Mouse (Mus musculus): ENCODE results near the gene Zfp770. TPM values are rescaled to one million over a fixed set of nuclear protein-coding genes. Genes with fewer than 3 reads are reported as not detected.

The Zfp770 gene
- total and polyA plus RNA-seq, 2 experiments from 2014 or later: 8.2 to 28.6 TPM

DNA sequence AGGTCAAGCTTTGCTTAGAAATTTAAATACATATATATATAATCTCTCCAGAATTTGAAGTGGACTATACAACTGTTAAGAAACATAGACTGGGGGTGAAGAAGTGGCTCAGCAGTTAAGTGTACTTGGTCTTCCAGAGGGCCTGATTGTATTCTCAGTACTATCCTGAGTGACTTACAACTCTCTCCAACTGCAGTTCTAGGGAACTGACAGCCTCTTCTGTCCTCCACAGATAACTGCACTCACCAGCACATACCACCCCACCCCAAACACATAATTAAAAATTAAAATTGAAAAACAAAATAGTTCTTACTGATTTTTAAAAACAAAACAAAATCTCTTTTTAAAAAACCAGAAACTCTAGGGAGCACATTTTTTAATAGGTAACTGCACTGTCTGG, 28.0 kb downstream of the Zfp770 start:
- TF ChIP-seq CTCF (IDR thresholded peaks at IDR 0.05; ENCODE audit: low read depth): no peak
- no peaks in the 10 kb centered on the region for H3K9me3 ChIP-seq (ENCODE audit: low read length)
- ATAC-seq (no peak), DNase-seq (no peak)
- no peak overlapping the region for H3K4me3 ChIP-seq (ENCODE audit: low read depth, low read length)
- H3K27me3 ChIP-seq (ENCODE audit: insufficient read depth, low read length): no peaks in the 10 kb centered on the region
- H3K9ac ChIP-seq: no peak overlapping the region
- no peak overlapping the region for H3K27ac ChIP-seq (ENCODE audit: low read depth, low read length)
- H3K36me3 ChIP-seq (ENCODE audit: insufficient read depth): peaks cover 11% of the 10 kb centered on the region
- no peak overlapping the region for H3K4me2 ChIP-seq (ENCODE audit: low read depth)
- H3K4me1 ChIP-seq (ENCODE audit: insufficient read depth): peaks cover 8% of the 10 kb centered on the region; the same call in 1 of the 2 replicates

DNA sequence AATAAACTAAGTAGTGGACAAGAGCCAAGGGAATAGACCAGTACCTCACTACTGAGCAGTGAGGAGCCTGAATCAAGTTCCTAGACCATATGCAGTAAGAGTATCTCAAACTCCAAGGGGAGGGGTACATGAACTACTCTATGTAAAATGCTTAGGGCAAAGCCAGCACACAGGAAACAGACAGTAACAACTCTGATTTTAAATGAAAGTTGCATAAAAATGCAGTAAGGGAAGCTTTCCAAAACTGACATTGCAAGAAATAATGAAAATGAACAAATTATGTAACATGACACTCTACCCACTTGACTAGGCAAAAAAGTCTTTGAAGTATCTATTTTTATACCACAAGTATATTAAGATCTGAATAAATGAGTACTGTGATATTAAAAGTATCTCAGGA, 33.4 kb downstream of the Zfp770 start:
- DNase-seq (no peak), ATAC-seq (no peak)
- Histone ChIP-seq H3K36me3 (ENCODE audit: insufficient read depth) (peaks cover 34% of the 10 kb centered on the region), H3K4me1 (ENCODE audit: insufficient read depth) (no peaks in the 10 kb centered on the region), H3K27me3 (ENCODE audit: insufficient read depth, low read length) (no peaks in the 10 kb centered on the region), H3K9ac (no peak overlapping the region), H3K4me3 (ENCODE audit: low read depth, low read length) (no peak overlapping the region), H3K27ac (ENCODE audit: low read depth, low read length) (no peak overlapping the region), H3K9me3 (ENCODE audit: low read length) (no peaks in the 10 kb centered on the region), H3K4me2 (ENCODE audit: low read depth) (no peak overlapping the region)
- TF ChIP-seq CTCF (IDR thresholded peaks at IDR 0.05; ENCODE audit: low read depth): no peak

DNA sequence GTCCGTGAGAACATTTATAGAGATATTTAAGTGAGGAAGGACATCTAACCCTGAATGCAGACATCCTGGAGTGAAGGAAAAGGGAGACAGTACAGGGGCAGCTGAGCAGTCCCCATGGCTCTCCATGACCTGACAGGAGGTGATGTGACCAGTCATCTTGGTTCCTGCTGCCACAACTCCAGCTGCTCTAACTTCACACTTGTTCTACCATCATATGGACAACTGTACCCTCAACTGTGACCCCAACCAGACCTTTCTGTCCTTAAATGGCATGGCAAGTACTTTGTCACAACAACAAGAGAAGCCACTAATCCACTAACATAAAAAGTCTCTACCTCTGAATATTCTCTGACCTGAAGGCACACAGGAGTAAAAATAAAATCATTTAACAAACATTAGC, 39.3 kb downstream of the Zfp770 start:
- no peak overlapping the region for H3K4me3 ChIP-seq (ENCODE audit: low read depth, low read length)
- H3K4me1 ChIP-seq (ENCODE audit: insufficient read depth): no peaks in the 10 kb centered on the region
- 89% methylated on average over 1 of the region's 1 CpGs for WGBS
- no peak overlapping the region for H3K4me2 ChIP-seq (ENCODE audit: low read depth)
- H3K9ac ChIP-seq: no peak overlapping the region
- ATAC-seq (no peak), DNase-seq (no peak)
- peaks cover 42% of the 10 kb centered on the region for H3K36me3 ChIP-seq (ENCODE audit: insufficient read depth)
- no peaks in the 10 kb centered on the region for H3K9me3 ChIP-seq (ENCODE audit: low read length)
- no peak for TF ChIP-seq CTCF (IDR thresholded peaks at IDR 0.05; ENCODE audit: low read depth)
- no peaks in the 10 kb centered on the region for H3K27me3 ChIP-seq (ENCODE audit: insufficient read depth, low read length)
- no peak overlapping the region for H3K27ac ChIP-seq (ENCODE audit: low read depth, low read length)

DNA sequence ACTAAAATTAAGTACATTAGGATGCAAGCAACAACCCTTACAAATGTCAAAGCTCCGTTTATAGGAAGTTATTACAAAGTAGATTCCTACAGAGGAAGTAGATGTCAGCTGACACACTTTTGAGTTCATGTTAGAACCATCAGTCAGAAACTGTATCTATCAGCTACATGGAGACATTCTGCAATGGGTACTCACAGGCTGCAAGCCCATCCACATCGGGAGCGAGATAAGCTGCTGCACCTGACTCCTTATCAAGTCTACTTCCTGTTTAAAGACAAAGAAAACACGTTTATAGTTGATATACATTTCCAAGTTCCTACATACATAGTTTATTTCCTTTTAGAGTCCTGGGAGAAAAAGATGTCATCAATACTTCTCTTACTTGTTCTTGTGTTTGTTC, 43.9 kb downstream of the Zfp770 start:
- WGBS: 91% methylated on average over 4 of the region's 4 CpGs
- ATAC-seq: no peak
- H3K4me1 ChIP-seq (ENCODE audit: insufficient read depth): no peaks in the 10 kb centered on the region

DNA sequence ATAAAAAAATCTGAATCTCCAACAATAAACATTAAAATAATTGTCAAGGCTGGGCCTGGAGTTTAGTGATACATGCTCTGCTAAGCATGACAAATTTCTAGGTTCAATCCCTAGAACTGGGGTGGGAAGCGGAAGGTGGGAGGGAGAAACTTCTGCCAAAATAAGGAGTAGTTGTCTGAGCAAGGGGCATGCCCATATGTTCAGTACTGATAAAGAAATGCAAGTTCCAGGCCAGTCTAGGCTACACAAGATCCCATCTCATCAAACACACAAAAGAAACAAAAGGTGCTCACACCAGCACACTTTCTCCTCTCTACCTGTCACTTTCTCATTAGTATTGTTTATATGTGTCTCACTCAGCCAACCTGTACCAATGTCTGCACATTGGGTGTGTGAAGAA, 44.6 kb downstream of the Zfp770 start:
- TF ChIP-seq CTCF (IDR thresholded peaks at IDR 0.05; ENCODE audit: low read depth): no peak
- no peak overlapping the region for H3K27ac ChIP-seq (ENCODE audit: low read depth, low read length)
- no peak for ATAC-seq
- H3K27me3 ChIP-seq (ENCODE audit: insufficient read depth, low read length): no peaks in the 10 kb centered on the region
- no peak overlapping the region for H3K4me2 ChIP-seq (ENCODE audit: low read depth)
- 92% methylated on average over 1 of the region's 1 CpGs for WGBS
- no peak overlapping the region for H3K9ac ChIP-seq
- H3K9me3 ChIP-seq (ENCODE audit: low read length): no peaks in the 10 kb centered on the region
- DNase-seq: no peak
- H3K4me1 ChIP-seq (ENCODE audit: insufficient read depth): no peaks in the 10 kb centered on the region
- H3K4me3 ChIP-seq (ENCODE audit: low read depth, low read length): no peak overlapping the region
- peaks cover 62% of the 10 kb centered on the region for H3K36me3 ChIP-seq (ENCODE audit: insufficient read depth)

More for the DNA sequence above, 43.9 kb downstream of the Zfp770 start:
- H3K4me2 ChIP-seq (ENCODE audit: low read depth): no peak overlapping the region
- no peak overlapping the region for H3K27ac ChIP-seq (ENCODE audit: low read depth, low read length)
- TF ChIP-seq CTCF (IDR thresholded peaks at IDR 0.05; ENCODE audit: low read depth): no peak
- peaks cover 63% of the 10 kb centered on the region for H3K36me3 ChIP-seq (ENCODE audit: insufficient read depth)
- no peak overlapping the region for H3K9ac ChIP-seq
- H3K9me3 ChIP-seq (ENCODE audit: low read length): no peaks in the 10 kb centered on the region
- no peak overlapping the region for H3K4me3 ChIP-seq (ENCODE audit: low read depth, low read length)
- no peaks in the 10 kb centered on the region for H3K27me3 ChIP-seq (ENCODE audit: insufficient read depth, low read length)
- no peak for DNase-seq

DNA sequence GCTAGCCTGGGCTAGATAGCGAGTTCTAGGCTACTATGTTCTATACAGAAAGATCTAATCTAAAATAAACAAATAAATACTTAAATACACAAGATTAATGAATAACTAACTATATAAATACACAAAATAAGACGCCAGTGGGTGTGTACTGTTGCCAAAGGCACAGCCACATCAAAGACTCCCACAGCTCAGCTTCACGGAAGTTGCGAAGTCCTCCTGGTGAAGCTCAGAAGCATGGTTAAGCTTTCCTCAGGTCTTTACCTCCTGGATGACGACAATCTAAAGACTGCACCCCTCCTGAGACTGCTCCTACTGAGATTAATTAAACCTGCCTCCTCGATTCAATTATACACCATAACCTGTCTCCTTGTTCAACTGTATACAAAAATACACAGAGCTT, 48.0 kb downstream of the Zfp770 start:
- DNase-seq: no peak
- Histone ChIP-seq H3K36me3 (ENCODE audit: insufficient read depth) (peaks cover 76% of the 10 kb centered on the region), H3K9ac (no peak overlapping the region), H3K27ac (ENCODE audit: low read depth, low read length) (no peak overlapping the region), H3K4me1 (ENCODE audit: insufficient read depth) (no peaks in the 10 kb centered on the region), H3K9me3 (ENCODE audit: low read length) (no peaks in the 10 kb centered on the region), H3K27me3 (ENCODE audit: insufficient read depth, low read length) (no peaks in the 10 kb centered on the region), H3K4me3 (ENCODE audit: low read depth, low read length) (no peak overlapping the region), H3K4me2 (ENCODE audit: low read depth) (no peak overlapping the region)
- no peak for ATAC-seq
- no peak for TF ChIP-seq CTCF (IDR thresholded peaks at IDR 0.05; ENCODE audit: low read depth)
- WGBS: 89% methylated on average over 6 of the region's 6 CpGs

DNA sequence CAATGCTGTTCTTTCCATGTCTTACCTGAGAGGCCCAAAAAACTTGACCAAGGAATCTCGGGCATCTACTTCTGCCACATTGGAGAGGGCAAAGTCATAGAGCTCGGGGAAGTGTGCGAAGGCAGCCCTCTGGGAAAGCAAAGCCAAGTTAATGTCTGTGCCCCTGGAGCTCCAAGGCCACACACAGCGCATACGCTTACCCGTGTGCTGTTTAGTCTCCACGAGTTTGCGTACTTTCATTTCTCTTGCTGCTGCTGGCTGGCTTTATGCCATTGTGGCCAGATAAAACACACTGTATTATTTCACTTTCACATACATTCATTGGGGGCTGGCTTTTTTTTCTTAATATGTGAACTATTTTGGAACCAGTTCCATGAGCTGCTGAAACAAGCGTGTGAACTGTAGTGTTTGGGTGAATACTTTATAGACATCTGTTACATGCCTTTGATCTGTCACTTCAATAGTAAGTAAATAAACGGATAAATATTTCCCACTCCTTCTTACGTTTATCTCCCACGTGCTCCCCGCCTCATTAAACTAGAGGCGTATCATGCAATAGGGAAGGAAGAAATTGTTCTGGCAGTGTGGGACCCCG, 54.3 kb downstream of the Zfp770 start:
- Histone ChIP-seq H3K4me2 (ENCODE audit: low read depth) (no peak overlapping the region), H3K27ac (ENCODE audit: low read depth, low read length) (no peak overlapping the region), H3K9me3 (ENCODE audit: low read length) (no peaks in the 10 kb centered on the region), H3K27me3 (ENCODE audit: insufficient read depth, low read length) (no peaks in the 10 kb centered on the region), H3K4me3 (ENCODE audit: low read depth, low read length) (no peak overlapping the region), H3K9ac (no peak overlapping the region), H3K4me1 (ENCODE audit: insufficient read depth) (no peaks in the 10 kb centered on the region), H3K36me3 (ENCODE audit: insufficient read depth) (peaks cover 65% of the 10 kb centered on the region)
- WGBS: 87% methylated on average over 15 of the region's 15 CpGs
- ATAC-seq (no peak), DNase-seq (no peak)
- no peak for TF ChIP-seq CTCF (IDR thresholded peaks at IDR 0.05; ENCODE audit: low read depth)

All from forebrain, postnatal 0 days (tissue).